14 mouse cellular contexts compared by ENCODE assay signal in genomic region chr11:119766782-119767459, GRCm38 (mm10).
A peak's percentile ranks its signal among the peaks of the same experiment; 100 is the strongest.
DNase-seq lines count a peak whose midpoint lies in the region; ATAC-seq lines count a peak whose summit lies in the region.
"Had no signal": no experiment of that assay in that cellular context is flagged by ENCODE, and none has a peak within 500 bp of the region (broad histone marks: within the 10 kb centered on the region; RNA-seq: fewer than 3 reads in every experiment).

No protein-coding gene starts in this region.

- peak; percentile 31; the same call in 1 of the 2 replicates for ATAC-seq in cerebellum, adult (ENCODE audit: insufficient number of reproducible peaks, low FRiP score, low TSS enrichment)
- peak; percentile 74 for ATAC-seq in hindbrain, embryonic 12.5 days (ENCODE audit: low FRiP score)
- ATAC-seq in midbrain, embryonic 15.5 days (replicated peaks): no peak; the same call in 1 of the 2 replicates
- ATAC-seq in granulocyte monocyte progenitor cell, adult 5-6 weeks (replicated peaks; ENCODE audit: poor library complexity, severe bottlenecking): no peak

- H3K4me2 ChIP-seq in hindbrain, embryonic 12.5 days (replicated peaks): no peak overlapping the region
- H3K4me2 ChIP-seq in midbrain, embryonic 15.5 days: no peak overlapping the region
- H3K4me2 ChIP-seq: embryonic facial prominence, embryonic 12.5 days; limb, embryonic 13.5 days; lung, embryonic 14.5 days had no signal

- peaks cover 35% of the 10 kb centered on the region for H3K4me1 ChIP-seq in hindbrain, embryonic 12.5 days
- H3K4me1 ChIP-seq in midbrain, embryonic 15.5 days: peaks cover 30% of the 10 kb centered on the region
- H3K4me1 ChIP-seq: embryonic facial prominence, embryonic 12.5 days had no signal

- H3K36me3 ChIP-seq in hindbrain, embryonic 12.5 days: peaks cover 9% of the 10 kb centered on the region
- H3K36me3 ChIP-seq in midbrain, embryonic 15.5 days (replicated peaks): no peaks in the 10 kb centered on the region

- WGBS in hindbrain, embryonic 12.5 days: 37% methylated on average over 5 of the region's 5 CpGs
- WGBS in midbrain, embryonic 15.5 days: 31% methylated on average over 5 of the region's 5 CpGs

- no peak for DNase-seq in cerebellum, postnatal 4 days (ENCODE audit: low spot score in 2 of 2)
- peak; percentile 58 for DNase-seq in cerebellum, adult 8-10 months
- no peak for DNase-seq in heart, postnatal 25 days (ENCODE audit: low spot score)
- DNase-seq in layer of hippocampus, postnatal 10 days (ENCODE audit: low spot score in 2 of 2): no peak
- DNase-seq: heart, postnatal 4 days; lung, embryonic 14.5 days; spleen, adult 18-20 months had no signal

- no peaks in the 10 kb centered on the region for H3K27me3 ChIP-seq in hindbrain, embryonic 12.5 days
- no peaks in the 10 kb centered on the region for H3K27me3 ChIP-seq in midbrain, embryonic 15.5 days (replicated peaks)
- H3K27me3 ChIP-seq: embryonic facial prominence, embryonic 12.5 days; limb, embryonic 13.5 days; megakaryocyte, embryonic 14.5 days had no signal

- 0 out of 2 replicates have a peak overlapping the region, but pooled peaks have one; percentile 24 for H3K9ac ChIP-seq in hindbrain, embryonic 12.5 days
- H3K9ac ChIP-seq in midbrain, embryonic 15.5 days: no peak overlapping the region
- H3K9ac ChIP-seq: embryonic facial prominence, embryonic 12.5 days; limb, embryonic 13.5 days; lung, embryonic 14.5 days had no signal

- intact Hi-C loops in heart, postnatal 25 days (cut with DNase I): no loop called here

- peak overlapping the region; percentile 67 for H3K27ac ChIP-seq in hindbrain, embryonic 12.5 days
- H3K27ac ChIP-seq in midbrain, embryonic 15.5 days: 0 out of 2 replicates have a peak overlapping the region, but pooled peaks have one; percentile 9
- H3K27ac ChIP-seq: embryonic facial prominence, embryonic 12.5 days; limb, embryonic 13.5 days had no signal

- no peak overlapping the region for H3K4me3 ChIP-seq in hindbrain, embryonic 12.5 days
- H3K4me3 ChIP-seq in midbrain, embryonic 15.5 days: no peak overlapping the region
- H3K4me3 ChIP-seq: embryonic facial prominence, embryonic 12.5 days; limb, embryonic 13.5 days had no signal

- no peaks in the 10 kb centered on the region for H3K9me3 ChIP-seq in hindbrain, embryonic 12.5 days (replicated peaks)
- no peaks in the 10 kb centered on the region for H3K9me3 ChIP-seq in midbrain, embryonic 15.5 days
- H3K9me3 ChIP-seq: embryonic facial prominence, embryonic 12.5 days; limb, embryonic 13.5 days; megakaryocyte, embryonic 14.5 days had no signal

Comparison
In these comparisons a context has a peak if more than half of its experiments do, and no peak if none do; other contexts are left out.
1. ATAC-seq: peak in cerebellum, adult (single experiment) and hindbrain, embryonic 12.5 days (single experiment); none in midbrain, embryonic 15.5 days (single experiment) and granulocyte monocyte progenitor cell, adult 5-6 weeks (single experiment).